Mouse (Mus musculus): ENCODE data around the gene Arhgap24. TPM values are rescaled to one million over a fixed set of nuclear protein-coding genes. Genes with fewer than 3 reads are reported as not detected.
A peak's percentile ranks its signal among the peaks of the same experiment; 100 is the strongest.

Arhgap24 gene
- polyA plus RNA-seq, 1 experiment from 2014 or later = 3.2 TPM

- no peak overlapping the region for H3K4me2 ChIP-seq
- H3K4me1 ChIP-seq (replicated peaks) = no peaks in the 10 kb centered on the region
- no peaks in the 10 kb centered on the region for H3K27me3 ChIP-seq
- H3K4me3 ChIP-seq (replicated peaks) = no peak overlapping the region
- no peak overlapping the region for H3K9ac ChIP-seq
- H3K36me3 ChIP-seq (replicated peaks) = no peaks in the 10 kb centered on the region
- no peaks in the 10 kb centered on the region for H3K9me3 ChIP-seq (replicated peaks)
- no peak overlapping the region for H3K27ac ChIP-seq (replicated peaks)
- ATAC-seq (ENCODE audit: insufficient read depth) = no peak
- WGBS (ENCODE audit: insufficient replicate concordance) = 36% methylated on average over 3 of the region's 3 CpGs
These were observed 18.2 kb upstream of the Arhgap24 start for GRCm38 (mm10) chr5:102462948-102463347.

GRCm38 (mm10) chr5:102465372-102465771 lies 15.8 kb upstream of the Arhgap24 start:
- Histone ChIP-seq H3K4me2 (no peak overlapping the region), H3K9ac (no peak overlapping the region), H3K4me3 (replicated peaks) (no peak overlapping the region), H3K27ac (replicated peaks) (no peak overlapping the region), H3K36me3 (replicated peaks) (no peaks in the 10 kb centered on the region), H3K4me1 (replicated peaks) (no peaks in the 10 kb centered on the region), H3K27me3 (no peaks in the 10 kb centered on the region), H3K9me3 (replicated peaks) (no peaks in the 10 kb centered on the region)
- no peak for ATAC-seq (ENCODE audit: insufficient read depth)
- 53% methylated on average over 2 of the region's 2 CpGs for WGBS (ENCODE audit: insufficient replicate concordance)

GRCm38 (mm10) chr5:102468292-102468691 lies 12.9 kb upstream of the Arhgap24 start:
- no peaks in the 10 kb centered on the region for H3K27me3 ChIP-seq
- WGBS (ENCODE audit: insufficient replicate concordance) = 75% methylated on average over 3 of the region's 3 CpGs
- no peak for ATAC-seq (ENCODE audit: insufficient read depth)

GRCm38 (mm10) chr5:102470284-102470683 lies 10.9 kb upstream of the Arhgap24 start:
- H3K4me2 ChIP-seq = no peak overlapping the region
- H3K36me3 ChIP-seq (replicated peaks) = no peaks in the 10 kb centered on the region
- H3K4me3 ChIP-seq (replicated peaks) = no peak overlapping the region
- H3K9me3 ChIP-seq (replicated peaks) = no peaks in the 10 kb centered on the region
- H3K27me3 ChIP-seq = no peaks in the 10 kb centered on the region
- no peak for ATAC-seq (ENCODE audit: insufficient read depth)
- WGBS (ENCODE audit: insufficient replicate concordance) = 70% methylated on average over 2 of the region's 2 CpGs
- H3K27ac ChIP-seq (replicated peaks) = no peak overlapping the region
- no peak overlapping the region for H3K9ac ChIP-seq
- no peaks in the 10 kb centered on the region for H3K4me1 ChIP-seq (replicated peaks)

More at GRCm38 (mm10) chr5:102468292-102468691, 12.9 kb upstream of the Arhgap24 start:
- Histone ChIP-seq H3K36me3 (replicated peaks) (no peaks in the 10 kb centered on the region), H3K4me1 (replicated peaks) (no peaks in the 10 kb centered on the region), H3K4me2 (no peak overlapping the region), H3K9me3 (replicated peaks) (no peaks in the 10 kb centered on the region), H3K27ac (replicated peaks) (no peak overlapping the region), H3K4me3 (replicated peaks) (no peak overlapping the region), H3K9ac (no peak overlapping the region)

GRCm38 (mm10) chr5:102478076-102478475 lies 3.1 kb upstream of the Arhgap24 start:
- H3K36me3 ChIP-seq (replicated peaks) = no peaks in the 10 kb centered on the region
- no peak overlapping the region for H3K4me2 ChIP-seq
- 0% methylated on average over 2 of the region's 2 CpGs for WGBS (ENCODE audit: insufficient replicate concordance)
- no peak for ATAC-seq (ENCODE audit: insufficient read depth)
- H3K4me3 ChIP-seq (replicated peaks) = no peak overlapping the region
- no peak overlapping the region for H3K27ac ChIP-seq (replicated peaks)
- no peaks in the 10 kb centered on the region for H3K27me3 ChIP-seq
- no peaks in the 10 kb centered on the region for H3K9me3 ChIP-seq (replicated peaks)
- H3K9ac ChIP-seq = no peak overlapping the region
- no peaks in the 10 kb centered on the region for H3K4me1 ChIP-seq (replicated peaks)

GRCm38 (mm10) chr5:102483285-102483975 lies 2.2 kb downstream of the Arhgap24 start:
- WGBS (ENCODE audit: insufficient replicate concordance) = 43% methylated on average over 10 of the region's 10 CpGs
- no peaks in the 10 kb centered on the region for H3K4me1 ChIP-seq (replicated peaks)
- H3K9ac ChIP-seq = no peak overlapping the region
- H3K36me3 ChIP-seq (replicated peaks) = no peaks in the 10 kb centered on the region
- no peaks in the 10 kb centered on the region for H3K27me3 ChIP-seq
- H3K4me2 ChIP-seq = peak overlapping the region; percentile 34
- ATAC-seq (ENCODE audit: insufficient read depth) = peak; percentile 67
- H3K27ac ChIP-seq (replicated peaks) = peak overlapping the region; percentile 22; the same call in 1 of the 2 replicates
- H3K9me3 ChIP-seq (replicated peaks) = no peaks in the 10 kb centered on the region
- H3K4me3 ChIP-seq (replicated peaks) = no peak overlapping the region

GRCm38 (mm10) chr5:102491554-102491953 lies 10.4 kb downstream of the Arhgap24 start:
- Histone ChIP-seq H3K36me3 (replicated peaks) (no peaks in the 10 kb centered on the region), H3K9ac (no peak overlapping the region), H3K9me3 (replicated peaks) (no peaks in the 10 kb centered on the region), H3K4me2 (no peak overlapping the region), H3K4me3 (replicated peaks) (no peak overlapping the region), H3K27ac (replicated peaks) (no peak overlapping the region), H3K4me1 (replicated peaks) (peaks cover 6% of the 10 kb centered on the region; the same call in 1 of the 2 replicates), H3K27me3 (no peaks in the 10 kb centered on the region)
- no peak for ATAC-seq (ENCODE audit: insufficient read depth)
- WGBS (ENCODE audit: insufficient replicate concordance) = 24% methylated on average over 5 of the region's 5 CpGs

- Histone ChIP-seq H3K4me1 (replicated peaks) (peaks cover 6% of the 10 kb centered on the region; the same call in 1 of the 2 replicates), H3K4me3 (replicated peaks) (no peak overlapping the region), H3K4me2 (no peak overlapping the region), H3K36me3 (replicated peaks) (no peaks in the 10 kb centered on the region), H3K27ac (replicated peaks) (no peak overlapping the region), H3K9ac (no peak overlapping the region), H3K27me3 (no peaks in the 10 kb centered on the region), H3K9me3 (replicated peaks) (no peaks in the 10 kb centered on the region)
- ATAC-seq (ENCODE audit: insufficient read depth) = no peak
- 64% methylated on average over 9 of the region's 9 CpGs for WGBS (ENCODE audit: insufficient replicate concordance)
These were observed 11.0 kb downstream of the Arhgap24 start for GRCm38 (mm10) chr5:102492152-102492551.

- Histone ChIP-seq H3K4me1 (replicated peaks) (peaks cover 6% of the 10 kb centered on the region), H3K9me3 (replicated peaks) (no peaks in the 10 kb centered on the region), H3K4me3 (replicated peaks) (no peak overlapping the region), H3K4me2 (no peak overlapping the region), H3K27me3 (no peaks in the 10 kb centered on the region), H3K9ac (no peak overlapping the region), H3K27ac (replicated peaks) (no peak overlapping the region), H3K36me3 (replicated peaks) (no peaks in the 10 kb centered on the region)
- WGBS (ENCODE audit: insufficient replicate concordance) = 39% methylated on average over 6 of the region's 6 CpGs
- no peak for ATAC-seq (ENCODE audit: insufficient read depth)
These were observed 13.6 kb downstream of the Arhgap24 start for GRCm38 (mm10) chr5:102494827-102495226.

- ATAC-seq (ENCODE audit: insufficient read depth) = no peak
- no peaks in the 10 kb centered on the region for H3K27me3 ChIP-seq
- no peak overlapping the region for H3K4me3 ChIP-seq (replicated peaks)
These were observed 16.0 kb downstream of the Arhgap24 start for GRCm38 (mm10) chr5:102497205-102497604.

GRCm38 (mm10) chr5:102498747-102499146 lies 17.6 kb downstream of the Arhgap24 start:
- Histone ChIP-seq H3K27ac (replicated peaks) (no peak overlapping the region), H3K27me3 (no peaks in the 10 kb centered on the region), H3K4me3 (replicated peaks) (no peak overlapping the region), H3K9me3 (replicated peaks) (no peaks in the 10 kb centered on the region), H3K4me2 (no peak overlapping the region), H3K4me1 (replicated peaks) (peaks cover 6% of the 10 kb centered on the region), H3K9ac (no peak overlapping the region), H3K36me3 (replicated peaks) (no peaks in the 10 kb centered on the region)
- 24% methylated on average over 5 of the region's 5 CpGs for WGBS (ENCODE audit: insufficient replicate concordance)
- no peak for ATAC-seq (ENCODE audit: insufficient read depth)

More at GRCm38 (mm10) chr5:102497205-102497604, 16.0 kb downstream of the Arhgap24 start:
- no peaks in the 10 kb centered on the region for H3K36me3 ChIP-seq (replicated peaks)
- H3K9ac ChIP-seq = no peak overlapping the region
- WGBS (ENCODE audit: insufficient replicate concordance) = 28% methylated on average over 3 of the region's 3 CpGs
- no peaks in the 10 kb centered on the region for H3K9me3 ChIP-seq (replicated peaks)
- H3K27ac ChIP-seq (replicated peaks) = no peak overlapping the region
- H3K4me1 ChIP-seq (replicated peaks) = peaks cover 6% of the 10 kb centered on the region
- H3K4me2 ChIP-seq = no peak overlapping the region

- 0 out of 2 replicates have a peak, but pooled peaks have one; percentile 37 for ATAC-seq (ENCODE audit: insufficient read depth)
- Histone ChIP-seq H3K4me1 (replicated peaks) (no peaks in the 10 kb centered on the region; the same call in none of the 2 replicates), H3K9me3 (replicated peaks) (no peaks in the 10 kb centered on the region), H3K27ac (replicated peaks) (no peak overlapping the region), H3K4me2 (no peak overlapping the region), H3K36me3 (replicated peaks) (no peaks in the 10 kb centered on the region), H3K4me3 (replicated peaks) (no peak overlapping the region), H3K27me3 (no peaks in the 10 kb centered on the region), H3K9ac (no peak overlapping the region)
- 26% methylated on average over 2 of the region's 2 CpGs for WGBS (ENCODE audit: insufficient replicate concordance)
These were observed 21.1 kb downstream of the Arhgap24 start for GRCm38 (mm10) chr5:102502333-102502732.

Measured in liver, embryonic 15.5 days (tissue).